ENCODE assay signal across 8 mouse cellular contexts in genomic region chr9:112187667-112188066, GRCm38 (mm10). TPM values are rescaled to one million over a fixed set of nuclear protein-coding genes. Genes with fewer than 3 reads are reported as not detected.
A peak's percentile ranks its signal among the peaks of the same experiment; 100 is the strongest.
DNase-seq lines count a peak whose midpoint lies in the region; ATAC-seq and TF ChIP-seq lines count a peak whose summit lies in the region.
"Had no signal": no experiment of that assay in that cellular context is flagged by ENCODE, and none has a peak within 500 bp of the region (broad histone marks: within the 10 kb centered on the region; RNA-seq: fewer than 3 reads in every experiment).

No protein-coding gene starts in this region.

- peaks cover 36% of the 10 kb centered on the region for H3K4me1 ChIP-seq in midbrain, embryonic 15.5 days
- H3K4me1 ChIP-seq in midbrain, embryonic 10.5 days, result peaks cover 24% of the 10 kb centered on the region
- peaks cover 6% of the 10 kb centered on the region; the same call in 1 of the 2 replicates for H3K4me1 ChIP-seq in embryonic facial prominence, embryonic 12.5 days

- H3K4me3 ChIP-seq in midbrain, embryonic 15.5 days, result no peak overlapping the region
- H3K4me3 ChIP-seq in midbrain, embryonic 10.5 days, result no peak overlapping the region
- H3K4me3 ChIP-seq in embryonic facial prominence, embryonic 12.5 days, result no peak overlapping the region
- peak overlapping the region; percentile 58 for H3K4me3 ChIP-seq in left cerebral cortex, adult 2 months

- H3K9me3 ChIP-seq in midbrain, embryonic 15.5 days, result no peaks in the 10 kb centered on the region
- H3K9me3 ChIP-seq in midbrain, embryonic 10.5 days (replicated peaks), result no peaks in the 10 kb centered on the region
- no peaks in the 10 kb centered on the region for H3K9me3 ChIP-seq in embryonic facial prominence, embryonic 12.5 days

- ATAC-seq in midbrain, embryonic 15.5 days (replicated peaks), result no peak
- no peak for ATAC-seq in embryonic facial prominence, embryonic 12.5 days (ENCODE audit: insufficient number of reproducible peaks, insufficient read depth, low FRiP score, low TSS enrichment)

- TF ChIP-seq CTCF in left cerebral cortex, adult 2 months (IDR thresholded peaks at IDR 0.05), result no peak

- H3K9ac ChIP-seq in midbrain, embryonic 15.5 days, result no peak overlapping the region
- no peak overlapping the region for H3K9ac ChIP-seq in embryonic facial prominence, embryonic 12.5 days
- H3K9ac ChIP-seq: liver, embryonic 14.5 days had no signal

- no peaks in the 10 kb centered on the region for H3K27me3 ChIP-seq in midbrain, embryonic 15.5 days (replicated peaks)
- peaks cover 33% of the 10 kb centered on the region for H3K27me3 ChIP-seq in midbrain, embryonic 10.5 days (ENCODE audit: low read depth, poor library complexity, severe bottlenecking)
- peaks cover 19% of the 10 kb centered on the region for H3K27me3 ChIP-seq in embryonic facial prominence, embryonic 12.5 days

- 39% methylated on average over 14 of the region's 14 CpGs for WGBS in midbrain, embryonic 15.5 days
- WGBS in midbrain, embryonic 10.5 days, result 50% methylated on average over 14 of the region's 14 CpGs
- 31% methylated on average over 14 of the region's 14 CpGs for WGBS in embryonic facial prominence, embryonic 12.5 days

- no peak overlapping the region for H3K27ac ChIP-seq in midbrain, embryonic 15.5 days
- H3K27ac ChIP-seq in midbrain, embryonic 10.5 days (replicated peaks), result no peak overlapping the region
- H3K27ac ChIP-seq in embryonic facial prominence, embryonic 12.5 days, result no peak overlapping the region
- H3K27ac ChIP-seq in left cerebral cortex, adult 2 months, result peak overlapping the region; percentile 89
- H3K27ac ChIP-seq: liver, embryonic 14.5 days had no signal

- intact Hi-C loops in left cerebral cortex, adult 2 months (cut with DNase I), result loop anchor here (2.0 to 10.0 kb wide), 2 partner anchors 987 to 1061 kb away; no protein-coding TSS in a partner anchor

- no peak for DNase-seq in midbrain, embryonic 10.5 days (ENCODE audit: low spot score)
- DNase-seq in left cerebral cortex, adult 2 months (ENCODE audit: extremely low spot score in 1 of 2, low spot score in 2 of 2), result peak; percentile 60 to 63
- DNase-seq in telencephalon, adult 2 months (ENCODE audit: low read depth, low spot score), result peak; percentile 77
- no peak for DNase-seq in spleen, postnatal 14 days (ENCODE audit: low spot score in 2 of 2)
- no peak for DNase-seq in MN1 (ENCODE audit: low spot score)

- H3K4me2 ChIP-seq in midbrain, embryonic 15.5 days, result peak overlapping the region; percentile 8; the same call in 1 of the 2 replicates
- H3K4me2 ChIP-seq in embryonic facial prominence, embryonic 12.5 days (replicated peaks), result peak overlapping the region; percentile 38

- H3K36me3 ChIP-seq in midbrain, embryonic 15.5 days (replicated peaks), result no peaks in the 10 kb centered on the region
- no peaks in the 10 kb centered on the region for H3K36me3 ChIP-seq in midbrain, embryonic 10.5 days
- H3K36me3 ChIP-seq in embryonic facial prominence, embryonic 12.5 days, result no peaks in the 10 kb centered on the region

RNA-seq across cellular contexts. Expression of gene Arpp21, which starts 48.1 kb away (rescaled TPM):
- polyA plus RNA-seq in midbrain, embryonic 15.5 days (2015; fragmentation: Nextera tagmentation; extraction: Ambion mirVana), result 52.1 and 56.4 TPM in 2 replicates
- polyA plus RNA-seq in midbrain, embryonic 10.5 days (2016; fragmentation: Nextera tagmentation; extraction: Ambion mirVana), result 1.1 and 1.3 TPM in 2 replicates
- 9.8 and 10.3 TPM in 2 replicates for polyA plus RNA-seq in embryonic facial prominence, embryonic 12.5 days (2016; fragmentation: Nextera tagmentation; extraction: Ambion mirVana)
- 100 to 1,000 TPM; 762 to 763 TPM for total RNA-seq in left cerebral cortex, adult 2 months (2021)

Comparison
In these comparisons a context has a peak if more than half of its experiments do, and no peak if none do; other contexts are left out.
1. DNase-seq: peak in left cerebral cortex, adult 2 months (2 of 2) and telencephalon, adult 2 months (single experiment); none in midbrain, embryonic 10.5 days (single experiment), spleen, postnatal 14 days (0 of 2) and MN1 (single experiment).